Mouse (Mus musculus) layer of hippocampus, adult 18-20 months (tissue): Measurements from ENCODE around the gene Txnrd1. TPM values are rescaled to one million over a fixed set of nuclear protein-coding genes. Genes with fewer than 3 reads are reported as not detected.
A peak's percentile ranks its signal among the peaks of the same experiment; 100 is the strongest.

ENCODE experiments used
- DNase-seq, 2 experiments: peaks; one replicate each; pipeline ENCODE4 v3.0.0; 2022; ENCODE audit warnings: low spot score in 2 of 2
- total RNA-seq, 2 experiments: library from RNA; stranded (reverse); gene quantifications; 2 replicates each; pipeline ENCODE4 v1.2.3; 2021

Gene Txnrd1
- total RNA-seq, 2 experiments from 2014 or later = 47.7 to 56.7 TPM

- no peak for DNase-seq
Measured at GRCm38 (mm10) chr10:82863106-82863680, 29.4 kb downstream of the Txnrd1 start.

GRCm38 (mm10) chr10:82863827-82864226, 30.1 kb downstream of the Txnrd1 start:
- no peak for DNase-seq

GRCm38 (mm10) chr10:82866356-82866755, 32.6 kb downstream of the Txnrd1 start, which contains the start of gene Eid3:
Gene Eid3, plus strand, starts transcription at chr10:82866626.
- DNase-seq = no peak

GRCm38 (mm10) chr10:82866832-82867231, 33.1 kb downstream of the Txnrd1 start:
- DNase-seq = no peak

- DNase-seq = no peak
Measured at GRCm38 (mm10) chr10:82868418-82869086, 34.8 kb downstream of the Txnrd1 start.

GRCm38 (mm10) chr10:82875446-82875845, 41.7 kb downstream of the Txnrd1 start:
- DNase-seq = no peak

GRCm38 (mm10) chr10:82876076-82876796, 42.5 kb downstream of the Txnrd1 start:
- peak in 1 of 2 experiments; percentile 48 for DNase-seq

GRCm38 (mm10) chr10:82887354-82887753, 53.6 kb downstream of the Txnrd1 start:
- DNase-seq = no peak

GRCm38 (mm10) chr10:82888576-82888975, 54.8 kb downstream of the Txnrd1 start:
- DNase-seq = no peak

GRCm38 (mm10) chr10:82889447-82889973, 55.8 kb downstream of the Txnrd1 start:
- peak in 1 of 2 experiments; percentile 38 for DNase-seq

GRCm38 (mm10) chr10:82890936-82891335, 57.2 kb downstream of the Txnrd1 start:
- no peak for DNase-seq

- DNase-seq = no peak
Measured at GRCm38 (mm10) chr10:82891427-82891826, 57.7 kb downstream of the Txnrd1 start.

- DNase-seq = no peak
Measured at GRCm38 (mm10) chr10:82892442-82893055, 58.8 kb downstream of the Txnrd1 start.

- DNase-seq = peak; percentile 50 to 74
Measured at GRCm38 (mm10) chr10:82893872-82894650, 60.3 kb downstream of the Txnrd1 start.

- no peak for DNase-seq
Measured at GRCm38 (mm10) chr10:82897936-82898335, 64.2 kb downstream of the Txnrd1 start.

GRCm38 (mm10) chr10:82898893-82899292, 65.1 kb downstream of the Txnrd1 start:
- no peak for DNase-seq

- no peak for DNase-seq
Measured at GRCm38 (mm10) chr10:82899810-82900421, 66.2 kb downstream of the Txnrd1 start.

GRCm38 (mm10) chr10:82900546-82900945, 66.8 kb downstream of the Txnrd1 start:
- DNase-seq = peak; percentile 27 to 48

GRCm38 (mm10) chr10:82901436-82901835, 67.7 kb downstream of the Txnrd1 start:
- DNase-seq = peak; percentile 77 to 91

- DNase-seq = no peak
Measured at GRCm38 (mm10) chr10:82908526-82908925, 74.8 kb downstream of the Txnrd1 start.
